Mouse (Mus musculus) retina, embryonic 14.5 days (tissue): ENCODE results near the gene Mall.

Experiments used
- DNase-seq: peaks from one replicate; pipeline ENCODE4 v3.0.0-alpha.2; 2015; ENCODE audit warnings: low spot score

The Mall gene

GRCm38 (mm10) chr2:127729671-127730070, at the start of gene Mall:
Gene Mall (minus strand): TSS chr2:127729932.
- peak; percentile 11 for DNase-seq

- DNase-seq, result no peak
These were observed 48.7 kb upstream of the Mall start for GRCm38 (mm10) chr2:127778451-127778850.

GRCm38 (mm10) chr2:127775013-127775412, 45.3 kb upstream of the Mall start:
- DNase-seq, result no peak

GRCm38 (mm10) chr2:127774578-127774941, 44.8 kb upstream of the Mall start:
- no peak for DNase-seq

- DNase-seq, result no peak
These were observed 44.3 kb upstream of the Mall start for GRCm38 (mm10) chr2:127773938-127774577.

GRCm38 (mm10) chr2:127761587-127761986, 31.9 kb upstream of the Mall start:
- DNase-seq, result no peak

GRCm38 (mm10) chr2:127760429-127761000, 30.8 kb upstream of the Mall start:
- DNase-seq, result no peak

GRCm38 (mm10) chr2:127760014-127760413, 30.3 kb upstream of the Mall start:
- no peak for DNase-seq

GRCm38 (mm10) chr2:127759157-127759880, 29.6 kb upstream of the Mall start:
- DNase-seq, result no peak

- peak; percentile 18 for DNase-seq
These were observed 27.4 kb upstream of the Mall start for GRCm38 (mm10) chr2:127757171-127757570.

GRCm38 (mm10) chr2:127754113-127754512, 24.4 kb upstream of the Mall start:
- DNase-seq, result no peak

GRCm38 (mm10) chr2:127751849-127752610, 22.3 kb upstream of the Mall start:
- no peak for DNase-seq

- no peak for DNase-seq
These were observed 19.6 kb upstream of the Mall start for GRCm38 (mm10) chr2:127749376-127749775.

- no peak for DNase-seq
These were observed 18.6 kb upstream of the Mall start for GRCm38 (mm10) chr2:127748316-127748715.

GRCm38 (mm10) chr2:127742637-127743036, 12.9 kb upstream of the Mall start:
- no peak for DNase-seq

- DNase-seq, result no peak
These were observed 11.2 kb upstream of the Mall start for GRCm38 (mm10) chr2:127740756-127741519.

- DNase-seq, result no peak
These were observed 8.2 kb upstream of the Mall start for GRCm38 (mm10) chr2:127737885-127738284.

- DNase-seq, result no peak
These were observed 7.0 kb upstream of the Mall start for GRCm38 (mm10) chr2:127736631-127737209.

GRCm38 (mm10) chr2:127735512-127736145, 5.9 kb upstream of the Mall start:
- DNase-seq, result no peak

- no peak for DNase-seq
These were observed 5.2 kb upstream of the Mall start for GRCm38 (mm10) chr2:127734889-127735288.
